Mouse (Mus musculus) left cerebral cortex, postnatal 25 days (tissue): ENCODE results near the gene Polr2e. TPM values are rescaled to one million over a fixed set of nuclear protein-coding genes. Genes with fewer than 3 reads are reported as not detected.

Source experiments
- DNase-seq, 2 experiments: peaks; one replicate each; pipeline ENCODE4 v3.0.0; 2022; ENCODE audit warnings: low spot score in 2 of 2, mixed read lengths in 1 of 2
- intact Hi-C: fragments of 180-260 bp; cut with DNase I; formaldehyde crosslinking; loops from one replicate; pipeline ENCODE4 v1.15.1; 2025
- total RNA-seq, 2 experiments: library from RNA; stranded (reverse); gene quantifications; 2 replicates each; pipeline ENCODE4 v1.2.3; 2021

The Polr2e gene
- total RNA-seq, 2 experiments from 2014 or later: 71.3 to 74.8 TPM

DNA sequence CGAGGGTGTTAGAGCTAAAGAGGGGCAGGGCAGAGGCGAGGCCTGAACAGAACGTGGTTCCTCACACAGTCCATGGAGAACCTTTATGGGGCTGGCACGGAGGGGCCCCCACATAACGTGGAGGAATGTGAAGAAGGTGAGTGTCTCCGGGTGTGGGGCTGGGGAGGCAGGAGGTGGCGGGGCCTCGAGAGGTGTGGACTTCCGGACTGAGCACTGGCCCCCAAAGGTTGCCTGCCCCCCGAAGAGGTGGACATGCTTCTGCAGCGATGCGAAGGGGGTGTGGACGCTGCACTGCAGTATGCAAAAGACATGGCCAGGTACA is 18.3 kb downstream of the Polr2e start:
- DNase-seq: no peak
- intact Hi-C loops: no loop called here

DNA sequence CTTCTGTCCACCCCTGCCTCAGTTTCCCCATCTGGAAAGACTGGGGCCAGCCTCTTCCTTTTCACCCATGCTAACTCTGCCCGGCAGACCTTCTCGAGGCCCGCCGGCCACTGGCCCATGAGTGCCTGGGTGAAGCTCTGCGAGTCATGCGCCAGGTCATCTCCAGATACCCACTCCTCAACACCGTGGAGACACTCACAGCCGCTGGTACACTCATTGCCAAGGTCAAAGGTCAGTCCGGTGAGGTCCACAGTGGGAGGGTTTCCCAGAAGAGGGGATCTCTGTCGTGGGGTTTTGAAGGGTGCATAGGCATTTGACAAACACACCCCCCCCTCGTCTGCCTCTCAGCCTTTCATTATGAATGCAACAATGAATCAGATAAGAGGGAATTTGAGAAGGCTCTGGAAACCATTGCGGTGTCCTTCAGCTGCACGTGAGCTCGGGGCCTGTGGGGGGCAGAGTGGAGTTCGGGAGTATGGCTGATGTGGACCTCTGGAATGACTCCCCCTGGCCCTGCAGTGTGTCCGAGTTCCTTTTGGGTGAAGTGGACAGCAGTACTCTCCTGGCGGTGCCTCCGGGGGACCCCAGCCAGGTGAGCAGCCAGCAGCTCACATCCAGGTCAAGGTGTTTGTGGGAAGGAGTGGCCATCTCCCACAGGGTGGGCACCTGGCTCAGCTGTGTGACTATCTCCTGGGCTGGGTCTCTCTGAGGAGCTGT is 18.8 kb downstream of the Polr2e start:
- DNase-seq: no peak
- intact Hi-C loops: no loop called here

DNA sequence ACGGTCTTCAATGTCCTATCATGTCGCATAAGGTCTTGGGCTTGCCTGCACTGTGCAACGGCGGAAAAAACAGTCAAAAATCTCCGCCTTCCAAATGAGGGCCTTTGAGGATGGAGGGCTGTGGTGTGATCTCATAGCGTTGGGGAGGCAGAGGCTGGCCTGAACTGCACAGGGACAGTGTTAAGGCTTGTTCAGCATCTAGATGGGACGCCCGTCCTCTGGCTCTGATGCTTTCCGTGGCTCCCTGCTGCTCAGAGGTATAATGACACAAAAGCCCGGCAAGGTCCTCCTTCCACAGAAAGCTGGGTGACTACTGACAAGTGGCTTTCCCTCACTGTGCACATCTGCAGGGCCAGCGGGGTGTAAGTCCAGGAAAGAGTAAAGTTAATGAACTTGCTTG is 19.4 kb downstream of the Polr2e start:
- intact Hi-C loops: no loop called here
- DNase-seq: no peak

DNA sequence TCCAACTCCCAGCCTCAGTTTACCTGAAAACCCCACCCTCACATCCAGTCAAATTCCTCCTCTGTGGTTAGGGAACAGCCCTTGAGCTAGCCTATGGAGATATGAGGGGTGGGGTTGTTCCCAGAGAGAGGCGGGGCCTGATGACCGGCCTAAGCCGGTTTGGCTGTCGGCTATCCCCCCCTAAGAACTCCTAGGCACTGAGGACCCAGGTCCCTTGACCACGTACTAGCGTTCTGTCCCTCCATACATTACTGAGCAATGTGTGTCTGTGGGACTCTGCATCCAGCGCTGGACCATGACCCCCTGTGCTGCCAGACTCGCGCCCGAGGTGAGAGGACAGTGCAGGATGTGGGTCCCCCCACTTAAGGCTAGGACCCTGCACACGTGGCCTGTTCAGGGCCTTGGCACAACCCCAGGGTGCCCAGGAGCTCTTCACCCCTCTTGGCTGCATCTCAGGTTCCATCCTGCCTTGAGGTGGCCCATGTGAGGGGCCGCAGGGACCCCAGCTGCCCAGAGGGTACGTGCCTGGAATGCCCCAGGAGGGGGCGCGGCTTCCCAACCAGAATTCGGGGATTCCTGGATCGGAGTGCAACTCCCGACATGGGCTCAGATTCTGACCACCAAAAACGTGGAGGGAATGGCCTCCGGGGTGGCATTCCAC is 20.0 kb downstream of the Polr2e start:
- intact Hi-C loops: no loop called here
- no peak for DNase-seq

DNA sequence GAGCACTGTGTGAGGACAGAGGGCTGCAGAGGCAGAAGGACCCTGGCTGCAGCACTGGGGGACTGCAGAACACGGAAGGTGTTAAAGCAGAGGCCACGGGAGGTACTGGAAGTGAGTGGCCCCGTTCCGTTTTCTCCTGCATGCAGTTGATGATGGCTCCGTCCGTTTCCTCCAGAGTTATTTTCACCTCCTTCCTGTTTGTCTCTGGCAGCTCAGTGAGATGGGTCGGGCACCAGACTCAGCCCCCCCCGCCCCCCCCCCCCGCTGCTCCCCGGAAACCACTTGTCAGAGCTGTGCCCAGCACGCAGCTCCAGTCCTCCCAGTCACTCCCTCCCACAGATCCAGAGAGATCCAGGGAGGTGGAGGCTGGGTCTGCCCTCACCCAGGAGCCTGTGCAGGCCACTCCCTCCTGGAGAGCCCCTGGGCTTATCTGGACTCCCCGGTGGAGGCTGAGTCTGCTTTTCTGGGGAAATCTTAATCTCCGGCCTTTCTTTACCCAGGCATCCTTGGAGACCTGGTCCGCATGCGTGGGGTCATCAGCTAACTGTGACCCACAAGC is 20.8 kb downstream of the Polr2e start:
- peak in 1 of 2 experiments; percentile 26 for DNase-seq
- intact Hi-C loops: no loop called here

DNA sequence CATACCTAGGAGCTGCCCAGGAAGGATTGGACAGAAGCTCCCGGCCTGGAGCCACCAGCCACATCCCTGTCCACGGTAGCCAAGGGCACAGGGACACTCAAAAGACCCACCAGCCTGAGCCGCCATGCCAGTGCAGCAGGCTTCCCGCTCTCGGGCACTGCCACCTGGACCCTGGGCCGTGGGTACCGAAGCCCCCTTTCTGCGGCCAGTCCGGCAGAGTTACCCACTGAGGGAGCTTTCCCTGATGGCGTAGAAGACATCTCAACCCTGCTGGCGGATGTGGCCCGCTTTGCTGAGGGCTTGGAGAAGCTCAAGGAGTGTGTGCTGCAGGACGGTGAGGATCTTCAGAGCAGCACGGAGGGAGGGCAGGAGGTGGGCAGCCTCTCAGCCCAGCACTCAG is 21.8 kb downstream of the Polr2e start:
- DNase-seq: no peak
- intact Hi-C loops: no loop called here

DNA sequence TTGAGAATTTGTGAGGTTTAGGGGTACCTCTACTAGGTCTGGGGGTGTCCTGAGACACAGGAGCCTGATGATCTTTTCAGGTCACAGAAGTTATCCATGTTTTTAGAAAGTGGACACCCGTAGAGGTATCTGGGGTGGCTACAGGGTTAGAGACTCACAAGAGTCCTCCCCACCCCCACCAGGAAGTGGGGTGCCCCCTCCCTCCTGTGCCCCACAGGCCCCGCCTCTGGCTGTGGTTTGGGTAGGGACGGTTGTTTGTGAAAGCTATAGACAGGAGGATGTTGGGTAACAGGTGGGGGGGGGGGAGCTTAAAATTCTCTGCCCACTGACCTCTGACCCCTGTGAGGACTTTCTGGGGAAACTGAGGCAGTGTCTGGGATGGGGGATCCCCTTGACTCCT is 22.2 kb downstream of the Polr2e start:
- intact Hi-C loops: no loop called here
- DNase-seq: peak in 1 of 2 experiments; percentile 42

DNA sequence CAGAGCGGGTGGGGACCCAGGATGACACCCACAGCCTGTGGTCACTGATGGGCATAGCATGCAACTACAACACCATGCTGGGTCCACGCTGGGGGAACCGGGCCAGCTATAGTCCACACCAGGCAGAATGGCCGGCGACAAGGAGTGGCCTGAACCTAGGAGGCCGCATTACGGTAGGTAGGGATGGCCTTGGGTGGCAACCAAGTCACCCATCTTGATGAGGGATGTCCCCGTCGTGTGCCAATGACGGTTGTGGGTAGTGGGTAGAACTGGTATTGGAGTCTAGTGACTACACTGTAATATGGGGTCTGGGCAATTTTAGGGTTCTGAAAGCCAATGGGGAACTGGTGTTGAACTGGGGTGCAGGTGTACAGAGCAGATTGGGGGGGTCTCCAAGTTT is 22.7 kb downstream of the Polr2e start:
- intact Hi-C loops: no loop called here
- no peak for DNase-seq

DNA sequence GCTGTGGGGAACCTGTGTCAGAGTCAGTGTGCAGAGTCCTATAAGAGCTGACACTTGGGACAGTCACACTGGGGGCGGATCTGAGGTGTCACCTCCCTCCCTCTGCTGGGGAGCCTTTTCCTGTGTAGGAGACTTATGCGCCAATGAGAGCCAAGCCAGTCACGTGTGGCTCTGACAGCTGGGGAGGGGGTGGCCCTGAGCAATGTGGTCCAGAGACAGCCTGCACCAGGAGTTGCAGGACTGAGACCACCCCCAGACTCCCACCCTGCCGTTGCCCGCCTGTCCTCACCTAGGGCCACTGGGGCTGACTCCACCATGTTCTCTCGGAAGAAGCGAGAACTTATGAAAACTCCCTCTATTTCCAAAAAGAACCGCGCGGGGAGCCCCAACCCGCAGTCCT is 23.1 kb downstream of the Polr2e start, which contains the start of gene Arhgap45:
Gene Arhgap45 (plus strand): TSS at position 143 of the 400 bp plus-strand sequence.
- intact Hi-C loops: no loop called here
- peak in 1 of 2 experiments; percentile 52 for DNase-seq

DNA sequence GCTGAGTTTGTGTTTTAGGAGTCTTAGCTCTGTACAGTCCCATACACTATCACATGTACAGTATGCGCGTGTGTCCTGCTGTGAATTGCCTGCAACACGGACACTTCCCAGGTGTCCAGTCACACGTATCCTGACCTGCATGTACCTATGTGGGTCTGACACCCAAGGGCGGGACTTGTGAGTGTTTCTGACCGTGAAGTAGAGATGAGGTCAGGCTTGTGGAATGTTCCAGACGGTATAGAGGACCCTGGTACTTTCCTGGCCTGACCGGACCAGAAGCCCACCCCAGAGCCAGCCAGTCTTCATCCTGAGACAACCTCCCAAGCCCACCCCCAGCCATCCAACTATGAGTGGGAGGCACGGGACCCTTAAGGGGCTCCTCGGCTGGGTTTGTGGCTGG is 24.0 kb downstream of the Polr2e start:
- no peak for DNase-seq
- intact Hi-C loops: no loop called here

DNA sequence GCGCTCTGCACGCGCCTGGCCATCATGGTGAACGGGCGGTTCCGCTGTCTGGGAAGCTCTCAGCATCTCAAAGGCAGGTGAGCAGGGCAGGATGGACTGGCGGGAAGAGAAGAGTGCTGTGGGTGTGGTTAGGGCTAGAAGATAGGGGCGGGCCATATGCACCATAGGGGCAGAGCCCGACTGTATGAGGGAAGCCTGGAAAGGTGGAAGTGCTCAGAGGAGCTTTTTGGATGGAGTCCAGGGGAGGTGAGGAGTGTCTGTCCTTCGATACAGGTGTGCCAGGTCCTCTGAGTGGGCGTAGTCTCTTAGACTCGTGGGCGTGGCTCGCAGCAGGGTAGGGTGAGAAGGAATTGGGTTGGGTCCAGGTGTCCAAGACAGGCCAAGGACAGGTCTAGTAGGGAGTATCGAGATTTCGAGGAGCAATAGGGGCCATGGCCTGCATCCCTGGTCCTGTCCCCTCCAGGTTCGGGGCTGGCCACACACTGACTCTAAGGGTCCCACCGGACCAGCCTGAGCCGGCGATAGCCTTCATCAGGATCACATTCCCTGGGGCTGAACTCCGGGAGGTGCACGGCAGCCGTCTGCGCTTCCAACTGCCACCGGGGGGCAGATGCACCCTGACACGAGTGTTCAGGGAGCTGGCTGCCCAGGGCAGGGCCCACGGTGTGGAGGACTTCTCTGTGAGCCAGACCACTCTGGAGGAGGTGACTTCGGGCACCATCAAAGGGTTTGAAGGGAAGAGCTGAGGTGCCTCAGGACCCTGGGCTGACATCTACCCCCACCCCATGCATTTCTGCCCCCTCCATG is 24.9 kb downstream of the Polr2e start:
- DNase-seq: no peak
- intact Hi-C loops: no loop called here

DNA sequence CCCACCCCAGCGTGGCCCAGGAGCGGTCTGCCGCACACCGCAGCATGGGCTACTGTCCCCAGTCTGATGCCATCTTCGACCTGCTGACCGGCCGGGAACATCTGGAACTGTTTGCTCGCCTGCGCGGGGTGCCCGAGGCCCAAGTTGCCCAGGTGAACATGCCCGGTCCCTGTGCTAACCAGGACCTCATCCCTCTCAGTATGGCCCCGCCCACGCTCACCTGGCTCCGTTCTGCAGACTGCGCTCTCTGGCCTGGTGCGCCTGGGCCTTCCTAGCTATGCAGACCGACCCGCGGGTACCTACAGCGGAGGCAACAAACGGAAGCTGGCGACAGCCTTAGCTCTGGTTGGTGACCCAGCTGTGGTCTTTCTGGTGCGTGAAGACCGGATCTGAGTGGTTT is 26.0 kb downstream of the Polr2e start:
- intact Hi-C loops: no loop called here
- no peak for DNase-seq

DNA sequence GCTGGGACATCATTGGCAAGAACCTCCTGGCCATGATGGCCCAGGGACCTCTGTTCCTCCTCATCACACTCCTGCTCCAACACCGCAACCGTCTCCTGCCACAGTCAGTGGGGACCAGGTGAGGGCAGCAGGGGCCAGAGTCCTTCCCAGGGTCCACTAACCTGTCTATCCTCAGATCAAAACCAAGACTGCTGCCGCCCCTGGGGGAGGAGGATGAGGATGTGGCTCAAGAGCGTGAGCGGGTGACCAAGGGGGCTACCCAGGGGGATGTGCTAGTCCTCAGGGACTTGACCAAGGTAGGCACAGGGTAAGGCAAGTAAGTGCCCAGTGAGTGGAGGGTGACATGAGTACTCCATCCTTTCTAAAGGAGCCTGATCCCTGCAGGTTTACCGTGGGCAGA is 27.9 kb downstream of the Polr2e start:
- intact Hi-C loops: no loop called here
- no peak for DNase-seq

DNA sequence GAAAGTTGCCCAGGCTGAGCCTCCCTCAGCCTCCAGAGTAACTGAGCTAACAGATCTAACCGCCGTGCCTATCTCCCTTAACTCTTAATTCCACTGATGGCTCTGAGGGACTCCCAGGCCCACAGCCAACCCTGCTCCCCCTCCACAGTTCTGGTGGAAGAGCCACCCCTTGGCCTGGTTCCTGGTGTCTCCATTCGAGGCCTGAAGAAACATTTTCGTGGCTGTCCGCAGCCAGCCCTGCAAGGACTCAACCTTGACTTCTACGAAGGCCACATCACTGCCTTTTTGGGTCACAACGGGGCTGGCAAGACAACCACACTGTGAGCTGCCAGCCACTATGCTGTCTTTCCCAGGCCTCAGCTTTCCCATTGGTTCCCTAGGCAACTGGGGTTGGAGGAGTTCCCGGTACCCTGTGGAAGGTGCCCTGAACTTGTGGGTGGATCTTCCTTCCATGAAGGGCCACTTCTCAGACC is 35.3 kb downstream of the Polr2e start:
- intact Hi-C loops: no loop called here

DNA sequence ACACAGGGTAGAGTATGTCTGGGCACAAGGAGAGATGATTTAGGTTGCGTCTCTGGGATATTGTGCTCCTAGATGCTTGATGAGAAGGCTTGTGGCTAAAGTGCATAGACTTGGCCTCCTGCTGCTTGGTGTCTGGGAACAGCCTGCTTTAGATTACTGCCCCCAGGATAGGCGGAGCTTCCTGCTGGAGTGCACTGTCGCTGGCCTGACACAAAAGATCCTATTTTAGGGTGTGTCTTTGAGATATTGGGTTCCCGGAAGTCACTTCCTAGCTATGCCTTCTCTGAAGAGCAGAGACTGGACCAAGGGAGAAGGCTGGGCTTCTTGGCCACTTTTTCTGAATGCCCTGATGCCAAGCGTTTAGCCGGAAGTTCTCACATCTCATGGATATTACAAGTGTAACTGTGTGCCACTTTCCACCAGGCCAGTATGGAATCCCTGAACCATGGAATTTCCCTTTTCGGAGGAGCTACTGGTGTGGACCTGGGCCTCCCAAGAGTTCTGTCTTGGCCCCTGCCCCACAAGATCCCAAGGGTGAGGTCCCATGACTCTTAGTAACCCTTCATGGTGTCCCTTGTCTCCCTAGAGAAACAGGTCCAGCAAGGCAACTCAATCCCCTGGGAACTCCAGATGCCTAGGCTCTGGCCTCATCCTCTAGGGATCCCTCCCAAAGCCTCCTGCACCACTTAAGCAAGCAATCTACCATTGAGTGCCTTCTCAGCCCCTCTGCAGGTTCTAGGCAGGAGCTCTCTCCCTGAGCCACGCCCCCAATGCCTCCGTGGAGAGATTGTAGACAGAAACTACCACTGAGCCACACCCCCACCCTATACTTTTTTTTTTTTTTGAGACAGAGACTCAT is 36.0 kb downstream of the Polr2e start:
- DNase-seq: no peak
- intact Hi-C loops: no loop called here

More for the DNA sequence above, 35.3 kb downstream of the Polr2e start:
- no peak for DNase-seq

DNA sequence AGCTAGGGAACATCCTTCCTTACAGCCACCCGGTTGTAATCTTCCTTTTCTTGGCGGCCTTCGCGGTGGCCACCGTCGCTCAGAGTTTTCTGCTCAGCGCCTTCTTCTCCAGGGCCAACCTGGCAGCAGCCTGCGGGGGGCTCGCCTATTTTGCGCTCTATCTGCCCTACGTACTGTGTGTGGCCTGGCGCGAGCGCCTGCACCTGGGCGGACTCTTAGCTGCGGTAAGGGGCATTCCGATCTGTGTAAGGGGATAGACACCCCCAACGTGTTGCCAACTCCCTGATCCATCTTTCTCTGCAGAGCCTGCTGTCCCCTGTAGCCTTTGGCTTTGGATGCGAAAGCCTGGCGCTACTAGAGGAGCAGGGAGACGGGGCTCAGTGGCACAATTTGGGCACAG is 36.8 kb downstream of the Polr2e start:
- no peak for DNase-seq
- intact Hi-C loops: no loop called here

DNA sequence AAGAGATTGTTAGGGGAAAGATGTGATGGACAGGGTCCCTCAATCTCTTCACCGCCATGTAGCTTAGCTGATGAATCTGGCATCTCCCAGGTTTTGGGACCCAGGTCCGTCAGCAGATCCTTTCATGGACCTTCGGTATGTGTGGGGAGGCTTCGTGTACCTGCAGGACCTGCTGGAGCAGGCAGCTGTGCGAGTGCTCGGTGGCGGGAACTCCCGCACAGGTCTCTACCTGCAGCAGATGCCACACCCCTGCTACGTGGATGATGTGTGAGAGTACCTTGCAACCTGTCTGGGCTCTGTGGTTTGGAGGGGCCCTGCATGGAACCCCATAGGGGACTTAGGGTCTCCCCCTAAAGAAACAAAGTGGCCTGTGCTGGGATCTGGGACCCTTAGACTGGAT is 37.6 kb downstream of the Polr2e start:
- intact Hi-C loops: no loop called here
- no peak for DNase-seq

DNA sequence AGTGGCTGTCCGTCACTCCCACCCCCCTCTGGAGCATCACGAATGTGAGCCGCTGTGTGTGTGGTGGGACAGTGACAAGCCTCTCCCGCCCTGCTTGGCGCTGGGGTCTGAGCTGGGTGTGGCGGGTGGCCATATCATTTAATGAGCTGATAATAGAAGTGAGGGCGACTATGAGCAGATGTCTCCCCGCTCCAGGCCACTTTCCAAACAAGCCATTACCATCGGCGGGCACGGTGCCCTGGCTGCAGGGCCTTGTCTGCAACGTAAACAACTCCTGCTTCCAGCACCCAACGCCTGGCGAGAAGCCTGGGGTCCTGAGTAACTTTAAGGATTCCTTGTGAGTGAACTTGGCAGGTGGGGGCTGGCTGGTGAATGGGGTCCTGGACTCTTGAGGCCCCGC is 41.8 kb downstream of the Polr2e start:
- intact Hi-C loops: no loop called here
- no peak for DNase-seq

DNA sequence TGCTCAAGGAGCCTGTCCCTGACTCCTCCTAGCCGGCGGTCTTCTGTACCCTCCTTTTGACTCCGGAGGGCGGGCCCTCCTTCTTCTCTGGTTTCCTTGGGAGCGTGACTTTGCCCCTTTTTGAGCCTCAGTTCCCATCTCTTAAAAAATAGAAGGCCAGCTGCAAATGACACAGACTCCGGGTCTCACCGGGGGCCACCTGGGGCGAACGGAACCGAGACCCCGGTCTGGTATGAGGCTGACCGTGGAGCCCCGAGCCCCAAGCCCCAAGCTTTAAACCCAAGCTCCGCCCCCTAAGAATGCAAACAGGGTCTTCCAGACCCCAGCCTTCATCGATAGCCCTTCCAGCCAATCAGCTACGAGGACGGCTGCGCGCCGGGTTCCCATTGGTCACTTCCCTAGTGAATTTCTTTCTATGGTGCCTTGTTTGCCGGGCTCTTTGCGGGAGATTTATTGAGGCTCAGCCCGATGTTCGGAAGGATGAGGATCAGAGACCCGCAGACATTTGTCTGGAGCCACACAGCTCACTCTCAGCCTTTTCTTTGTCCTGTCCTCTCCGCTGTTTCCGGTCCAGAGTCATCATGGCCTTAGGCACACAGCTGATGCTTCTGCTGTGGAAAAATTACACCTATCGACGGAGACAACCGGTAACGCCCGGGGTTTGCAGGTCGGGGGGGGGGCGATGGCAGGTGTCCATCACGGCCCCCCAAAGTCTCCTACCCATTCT is 42.4 kb downstream of the Polr2e start:
- intact Hi-C loops: no loop called here
- DNase-seq: peak; percentile 72 to 85
